Mouse (Mus musculus) embryonic facial prominence, embryonic 13.5 days (tissue): ENCODE measurements at regions not wholly inside any gene's neighbourhood (a gene's known extent, or its start where the extent isn't known, plus 50 kb on each side); places are given as distances from the start of the nearest gene placed in this dataset.
A peak's percentile ranks its signal among the peaks of the same experiment; 100 is the strongest.

Experiments used
- ATAC-seq: fragments of 200-750 bp; cut with Nextera tagmentation; 2 replicates; pipeline ENCODE4 v1.8.0; 2017; ENCODE audit warnings: low read depth; ENCODE audit not compliant: insufficient number of reproducible peaks, insufficient read depth, low FRiP score, low TSS enrichment
- H3K27ac ChIP-seq: fragments of 300-500 bp; sonication (generic); 2 replicates; pipeline ENCODE4 v1.5.1; 2015; ENCODE audit warnings: moderate library complexity, mild to moderate bottlenecking, inconsistent platforms
- H3K27me3 ChIP-seq: fragments of 300-500 bp; sonication (generic); 2 replicates; pipeline ENCODE4 v1.6.1; 2015; ENCODE audit warnings: mild to moderate bottlenecking, inconsistent platforms
- H3K36me3 ChIP-seq: fragments of 300-500 bp; sonication (generic); 2 replicates; pipeline ENCODE4 v1.6.1; 2015; ENCODE audit warnings: mild to moderate bottlenecking, inconsistent platforms
- H3K4me1 ChIP-seq: fragments of 300-500 bp; sonication (generic); 2 replicates; pipeline ENCODE4 v1.6.1; 2015; ENCODE audit warnings: inconsistent platforms
- H3K4me2 ChIP-seq: fragments of 300-500 bp; sonication (generic); 2 replicates; pipeline ENCODE4 v1.6.1; 2015; ENCODE audit warnings: moderate library complexity, mild to moderate bottlenecking, inconsistent platforms
- H3K4me3 ChIP-seq: fragments of 300-500 bp; sonication (generic); 2 replicates; pipeline ENCODE4 v1.5.1; 2015; ENCODE audit warnings: mild to moderate bottlenecking, inconsistent platforms
- H3K9ac ChIP-seq: fragments of 300-500 bp; sonication (generic); 2 replicates; pipeline ENCODE4 v1.6.1; 2015; ENCODE audit warnings: mild to moderate bottlenecking, inconsistent platforms
- H3K9me3 ChIP-seq: fragments of 300-500 bp; sonication (generic); 2 replicates; pipeline ENCODE4 v1.6.1; 2016; ENCODE audit warnings: inconsistent platforms
- WGBS: fragments of 180-500 bp; shearing (Covaris S2); methylation state at CpG from one replicate; pipeline ENCODE4 v1.1.7; 2015; ENCODE audit warnings: mixed read lengths; 5-methylcytosine and 5-hydroxymethylcytosine counted together

GRCm38 (mm10) chr1:77101726-77102272 lies 413.1 kb downstream of the Epha4 start:
- Histone ChIP-seq H3K9ac (no peak overlapping the region), H3K4me2 (peak overlapping the region; percentile 24), H3K27me3 (no peaks in the 10 kb centered on the region), H3K36me3 (no peaks in the 10 kb centered on the region), H3K27ac (peak overlapping the region; percentile 52; the same call in 1 of the 2 replicates), H3K4me3 (no peak overlapping the region), H3K4me1 (peaks cover 26% of the 10 kb centered on the region), H3K9me3 (no peaks in the 10 kb centered on the region)
- 28% methylated on average over 12 of the region's 12 CpGs for WGBS
- no peak for ATAC-seq

GRCm38 (mm10) chr1:77102421-77103133 lies 412.3 kb downstream of the Epha4 start:
- WGBS, result 26% methylated on average over 13 of the region's 13 CpGs
- no peaks in the 10 kb centered on the region for H3K36me3 ChIP-seq
- no peak for ATAC-seq
- peaks cover 26% of the 10 kb centered on the region for H3K4me1 ChIP-seq
- H3K4me2 ChIP-seq, result peak overlapping the region; percentile 47
- no peak overlapping the region for H3K4me3 ChIP-seq
- H3K9me3 ChIP-seq, result no peaks in the 10 kb centered on the region
- H3K9ac ChIP-seq, result no peak overlapping the region
- H3K27me3 ChIP-seq, result no peaks in the 10 kb centered on the region
- peak overlapping the region; percentile 75 for H3K27ac ChIP-seq

GRCm38 (mm10) chr1:77109861-77110785 lies 404.8 kb downstream of the Epha4 start:
- no peak overlapping the region for H3K4me3 ChIP-seq
- no peak overlapping the region for H3K4me2 ChIP-seq
- no peak overlapping the region for H3K27ac ChIP-seq
- no peaks in the 10 kb centered on the region for H3K36me3 ChIP-seq
- no peaks in the 10 kb centered on the region for H3K9me3 ChIP-seq
- 64% methylated on average over 6 of the region's 6 CpGs for WGBS
- 0 out of 2 replicates have a peak, but pooled peaks cover 5% of the 10 kb centered on the region for H3K4me1 ChIP-seq
- H3K9ac ChIP-seq, result no peak overlapping the region
- ATAC-seq, result no peak
- no peaks in the 10 kb centered on the region for H3K27me3 ChIP-seq

- H3K4me2 ChIP-seq, result no peak overlapping the region
- no peak overlapping the region for H3K4me3 ChIP-seq
- 28% methylated on average over 3 of the region's 3 CpGs for WGBS
- no peaks in the 10 kb centered on the region for H3K27me3 ChIP-seq
- H3K4me1 ChIP-seq, result peaks cover 16% of the 10 kb centered on the region
- H3K9me3 ChIP-seq, result no peaks in the 10 kb centered on the region
- no peaks in the 10 kb centered on the region for H3K36me3 ChIP-seq
- no peak overlapping the region for H3K27ac ChIP-seq
- H3K9ac ChIP-seq, result no peak overlapping the region
- no peak for ATAC-seq
Measured at GRCm38 (mm10) chr1:77128411-77128810, 386.5 kb downstream of the Epha4 start.

GRCm38 (mm10) chr1:77137663-77138062 lies 377.2 kb downstream of the Epha4 start:
- H3K4me3 ChIP-seq, result no peak overlapping the region
- H3K27me3 ChIP-seq, result no peaks in the 10 kb centered on the region
- H3K4me1 ChIP-seq, result peaks cover 10% of the 10 kb centered on the region
- H3K36me3 ChIP-seq, result no peaks in the 10 kb centered on the region
- no peak overlapping the region for H3K4me2 ChIP-seq
- H3K9me3 ChIP-seq, result no peaks in the 10 kb centered on the region
- 33% methylated on average over 6 of the region's 6 CpGs for WGBS
- no peak overlapping the region for H3K9ac ChIP-seq
- no peak for ATAC-seq
- H3K27ac ChIP-seq, result no peak overlapping the region

GRCm38 (mm10) chr1:77140906-77141305 lies 374.0 kb downstream of the Epha4 start:
- Histone ChIP-seq H3K36me3 (no peaks in the 10 kb centered on the region), H3K9ac (no peak overlapping the region), H3K4me3 (no peak overlapping the region), H3K27me3 (no peaks in the 10 kb centered on the region), H3K4me1 (peaks cover 10% of the 10 kb centered on the region), H3K4me2 (no peak overlapping the region), H3K9me3 (no peaks in the 10 kb centered on the region), H3K27ac (no peak overlapping the region)
- no peak for ATAC-seq
- WGBS, result 20% methylated on average over 7 of the region's 7 CpGs

- Histone ChIP-seq H3K4me1 (no peaks in the 10 kb centered on the region), H3K36me3 (no peaks in the 10 kb centered on the region), H3K4me2 (no peak overlapping the region), H3K27me3 (no peaks in the 10 kb centered on the region), H3K9me3 (no peaks in the 10 kb centered on the region), H3K4me3 (no peak overlapping the region), H3K27ac (no peak overlapping the region), H3K9ac (no peak overlapping the region)
- no peak for ATAC-seq
- WGBS, result 96% methylated on average over 4 of the region's 4 CpGs
Measured at GRCm38 (mm10) chr1:77148052-77148451, 366.8 kb downstream of the Epha4 start.

- H3K9ac ChIP-seq, result no peak overlapping the region
- WGBS, result 83% methylated on average over 4 of the region's 4 CpGs
- no peaks in the 10 kb centered on the region for H3K4me1 ChIP-seq
- H3K36me3 ChIP-seq, result no peaks in the 10 kb centered on the region
- no peaks in the 10 kb centered on the region for H3K9me3 ChIP-seq
- H3K4me3 ChIP-seq, result no peak overlapping the region
- H3K27ac ChIP-seq, result no peak overlapping the region
- no peak overlapping the region for H3K4me2 ChIP-seq
- H3K27me3 ChIP-seq, result no peaks in the 10 kb centered on the region
- ATAC-seq, result no peak
Measured at GRCm38 (mm10) chr1:77168316-77168715, 346.6 kb downstream of the Epha4 start.

GRCm38 (mm10) chr1:77172463-77172862 lies 342.4 kb downstream of the Epha4 start:
- H3K4me2 ChIP-seq, result no peak overlapping the region
- no peak for ATAC-seq
- no peak overlapping the region for H3K4me3 ChIP-seq
- no peak overlapping the region for H3K9ac ChIP-seq
- no peaks in the 10 kb centered on the region for H3K36me3 ChIP-seq
- no peak overlapping the region for H3K27ac ChIP-seq
- 74% methylated on average over 1 of the region's 1 CpGs for WGBS
- no peaks in the 10 kb centered on the region for H3K4me1 ChIP-seq
- no peaks in the 10 kb centered on the region for H3K9me3 ChIP-seq
- no peaks in the 10 kb centered on the region for H3K27me3 ChIP-seq

GRCm38 (mm10) chr1:77174801-77175200 lies 340.1 kb downstream of the Epha4 start:
- Histone ChIP-seq H3K27ac (no peak overlapping the region), H3K9ac (no peak overlapping the region), H3K4me2 (no peak overlapping the region), H3K36me3 (no peaks in the 10 kb centered on the region), H3K4me1 (no peaks in the 10 kb centered on the region), H3K9me3 (no peaks in the 10 kb centered on the region), H3K4me3 (no peak overlapping the region), H3K27me3 (no peaks in the 10 kb centered on the region)
- no peak for ATAC-seq
- 86% methylated on average over 4 of the region's 4 CpGs for WGBS

GRCm38 (mm10) chr1:77175214-77175613 lies 339.7 kb downstream of the Epha4 start:
- no peak for ATAC-seq
- H3K27me3 ChIP-seq, result no peaks in the 10 kb centered on the region
- no peak overlapping the region for H3K9ac ChIP-seq
- WGBS, result 58% methylated on average over 3 of the region's 3 CpGs
- H3K27ac ChIP-seq, result no peak overlapping the region
- no peak overlapping the region for H3K4me2 ChIP-seq
- no peaks in the 10 kb centered on the region for H3K9me3 ChIP-seq
- no peak overlapping the region for H3K4me3 ChIP-seq
- H3K36me3 ChIP-seq, result no peaks in the 10 kb centered on the region
- no peaks in the 10 kb centered on the region for H3K4me1 ChIP-seq
